Mouse (Mus musculus) bone marrow macrophage, adult 2 months (primary cell): ENCODE data around the gene Myo3b.

Experiments
- CTCF ChIP-seq: IDR thresholded peaks from 2 replicates; pipeline ENCODE4 v1.5.1; 2012; ENCODE audit warnings: low read depth, mild to moderate bottlenecking, low read length, moderate library complexity
- POLR2A ChIP-seq: IDR thresholded peaks from 2 replicates; pipeline ENCODE4 v1.6.1; 2012; ENCODE audit warnings: mild to moderate bottlenecking, low read depth, low read length, borderline replicate concordance

DNA sequence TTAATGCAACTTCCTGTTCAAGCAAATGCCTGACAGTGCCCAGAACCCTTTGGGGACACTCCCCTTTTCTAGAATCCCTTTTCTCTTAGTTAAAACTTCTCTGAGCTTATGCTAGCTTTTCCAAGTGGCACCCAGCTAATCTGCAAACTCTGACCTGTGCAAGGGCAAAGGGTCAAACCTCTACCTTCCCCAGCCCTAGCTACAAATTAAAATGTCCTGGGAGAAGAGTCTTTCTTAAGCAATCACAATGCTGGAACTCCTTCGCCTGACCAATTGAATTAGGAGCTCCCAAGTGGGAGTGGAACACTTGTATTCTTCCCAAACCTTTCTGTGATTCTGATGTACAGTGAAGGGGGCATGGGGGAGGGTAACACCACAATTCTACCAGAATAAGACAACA is 376.6 kb downstream of the Myo3b start:
- TF ChIP-seq CTCF (no peak), POLR2A (no peak)
